Mouse (Mus musculus) cerebellum, adult 2 months (tissue): Measurements from ENCODE around the gene Krt12.

Experiments
- CTCF ChIP-seq: fragments of 200-500 bp; IDR thresholded peaks from 2 replicates; pipeline ENCODE4 v1.5.1; 2011; ENCODE audit warnings: low read depth, mild to moderate bottlenecking, control low read depth, low read length, moderate library complexity, borderline replicate concordance; ENCODE audit not compliant: insufficient read depth
- POLR2A ChIP-seq: fragments of 200-500 bp; IDR thresholded peaks from 2 replicates; pipeline ENCODE4 v1.6.1; 2011; ENCODE audit warnings: low read length, control low read depth, borderline replicate concordance; ENCODE audit not compliant: insufficient read depth

DNA sequence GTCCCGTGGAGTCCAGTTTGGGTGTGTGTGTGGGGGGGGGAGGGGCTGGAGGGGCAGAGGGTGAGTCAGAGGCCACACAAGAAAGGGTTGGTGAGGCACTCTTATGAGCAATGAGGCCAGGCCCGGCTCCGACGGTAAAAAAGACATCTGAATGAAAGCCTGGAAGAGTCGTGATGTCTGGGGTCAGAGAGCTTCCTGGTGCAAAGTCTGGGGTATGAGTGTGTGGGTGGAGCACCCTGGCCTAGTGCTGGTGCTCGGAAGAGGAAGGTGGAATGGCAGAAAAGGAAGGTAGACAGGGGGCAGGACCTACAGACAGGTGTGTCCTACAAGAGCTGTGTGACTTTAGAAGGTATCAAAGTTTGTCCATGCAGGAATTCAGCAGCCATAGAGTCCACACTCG, 36.8 kb upstream of the Krt12 start:
- TF ChIP-seq CTCF (no peak), POLR2A (no peak)
